Mouse (Mus musculus) brain, embryonic 14.5 days (tissue): ENCODE data around the gene Fance.

Experiments used
- CTCF ChIP-seq: fragments of 200-500 bp; IDR thresholded peaks from 2 replicates; pipeline ENCODE4 v1.5.1; 2012; ENCODE audit warnings: inconsistent platforms, mild to moderate bottlenecking, moderate library complexity, borderline replicate concordance; ENCODE audit not compliant: insufficient read depth, insufficient read length; ENCODE audit errors: extremely low read depth
- POLR2A ChIP-seq: fragments of 200-500 bp; IDR thresholded peaks from 2 replicates; pipeline ENCODE4 v1.6.1; 2012; ENCODE audit warnings: mild to moderate bottlenecking, inconsistent platforms, borderline replicate concordance; ENCODE audit not compliant: poor library complexity, insufficient read depth, insufficient read length, severe bottlenecking; ENCODE audit errors: extremely low read depth

GRCm38 (mm10) chr17:28363507-28363906, 50.2 kb downstream of the Fance start:
- TF ChIP-seq CTCF = no peak
- no peak for TF ChIP-seq POLR2A
